Mouse (Mus musculus) heart, postnatal 0 days (tissue): ENCODE results near the gene Plcb1. TPM values are rescaled to one million over a fixed set of nuclear protein-coding genes. Genes with fewer than 3 reads are reported as not detected.

Experiments
- ATAC-seq: fragments of 200-750 bp; cut with Nextera tagmentation; 2 replicates; pipeline ENCODE4 v1.8.0; 2017; ENCODE audit warnings: low read depth, moderate number of reproducible peaks, moderate library complexity; ENCODE audit not compliant: insufficient read depth
- DNase-seq: peaks from one replicate; pipeline ENCODE4 v3.0.0-alpha.2; 2016; ENCODE audit warnings: low spot score
- H3K27ac ChIP-seq: fragments of 300-500 bp; sonication (generic); 2 replicates; pipeline ENCODE4 v1.5.1; 2014; ENCODE audit warnings: low read depth, mild to moderate bottlenecking
- H3K27me3 ChIP-seq: fragments of 300-500 bp; sonication (generic); 2 replicates; pipeline ENCODE4 v1.6.1; 2014; ENCODE audit warnings: low read length, mixed read lengths; ENCODE audit not compliant: control insufficient read depth, insufficient read depth
- H3K36me3 ChIP-seq: fragments of 300-500 bp; sonication (generic); replicated peaks from 2 replicates; pipeline ENCODE4 v1.6.1; 2014; ENCODE audit warnings: low read length, mixed read lengths; ENCODE audit not compliant: control insufficient read depth, insufficient read depth
- H3K4me1 ChIP-seq: fragments of 300-500 bp; sonication (generic); 2 replicates; pipeline ENCODE4 v1.6.1; 2014; ENCODE audit warnings: antibody characterized with exemption; ENCODE audit not compliant: control insufficient read depth, insufficient read depth
- H3K4me2 ChIP-seq: fragments of 300-500 bp; sonication (generic); 2 replicates; pipeline ENCODE4 v1.6.1; 2014; ENCODE audit warnings: low read depth, mild to moderate bottlenecking, low read length, moderate library complexity
- H3K4me3 ChIP-seq: fragments of 300-500 bp; sonication (generic); 2 replicates; pipeline ENCODE4 v1.5.1; 2014; ENCODE audit warnings: low read depth, low read length
- H3K9ac ChIP-seq: fragments of 300-500 bp; sonication (generic); replicated peaks from 2 replicates; pipeline ENCODE4 v1.6.1; 2014; ENCODE audit warnings: low read depth, low read length, mixed read lengths
- H3K9me3 ChIP-seq: fragments of 300-500 bp; sonication (generic); replicated peaks from 2 replicates; pipeline ENCODE4 v1.6.1; 2016; ENCODE audit warnings: low read length; ENCODE audit not compliant: control insufficient read depth
- CTCF ChIP-seq: IDR thresholded peaks from 2 replicates; pipeline ENCODE4 v1.5.1; 2016; ENCODE audit warnings: antibody characterized with exemption, control low read depth, low read depth
- EP300 ChIP-seq: IDR thresholded peaks from 2 replicates; pipeline ENCODE4 v1.6.1; 2016; ENCODE audit warnings: antibody characterized with exemption, low read depth
- WGBS: fragments of 180-500 bp; shearing (Covaris S2); extraction: QIAGEN DNeasy Blood & Tissue Kit; methylation state at CpG from one replicate; pipeline ENCODE4 v1.1.7; 2014; 5-methylcytosine and 5-hydroxymethylcytosine counted together
- polyA plus RNA-seq: library from polyadenylated mRNA; unstranded; fragments of >200 nt; fragmentation: Nextera tagmentation; extraction: Ambion mirVana; gene quantifications from 2 replicates; pipeline ENCODE4 v1.2.1, GENCODE M21; 2015
- total RNA-seq: library from RNA; depleted of rRNA; stranded (reverse); fragments of >200 nt; gene quantifications from 2 replicates; pipeline ENCODE4 v1.2.3, GENCODE M21; 2014; ENCODE audit warnings: low replicate concordance

Gene Plcb1
- total and polyA plus RNA-seq, 2 experiments from 2014 or later = 3.4 to 3.5 TPM

GRCm38 (mm10) chr2:135242662-135243316, 456.9 kb downstream of the Plcb1 start:
- H3K36me3 ChIP-seq = no peaks in the 10 kb centered on the region
- ATAC-seq (no peak), DNase-seq (no peak)
- TF ChIP-seq EP300 (no peak), CTCF (no peak)
- 73% methylated on average over 1 of the region's 1 CpGs for WGBS
- no peaks in the 10 kb centered on the region for H3K27me3 ChIP-seq
- H3K9me3 ChIP-seq = no peaks in the 10 kb centered on the region
- no peak overlapping the region for H3K27ac ChIP-seq
- H3K4me3 ChIP-seq = no peak overlapping the region
- H3K4me1 ChIP-seq = no peaks in the 10 kb centered on the region
- H3K9ac ChIP-seq = no peak overlapping the region
- H3K4me2 ChIP-seq = no peak overlapping the region

- TF ChIP-seq EP300 = no peak
- TF ChIP-seq CTCF = no peak
- no peak overlapping the region for H3K27ac ChIP-seq
- H3K4me2 ChIP-seq = no peak overlapping the region
- ATAC-seq = no peak
- WGBS = 57% methylated on average over 4 of the region's 4 CpGs
- no peaks in the 10 kb centered on the region for H3K9me3 ChIP-seq
- H3K4me1 ChIP-seq = no peaks in the 10 kb centered on the region
- no peaks in the 10 kb centered on the region for H3K36me3 ChIP-seq
- H3K9ac ChIP-seq = no peak overlapping the region
- no peaks in the 10 kb centered on the region for H3K27me3 ChIP-seq
- DNase-seq = no peak
- H3K4me3 ChIP-seq = no peak overlapping the region
Observed at GRCm38 (mm10) chr2:135243764-135244163, 457.9 kb downstream of the Plcb1 start.

- H3K36me3 ChIP-seq = no peaks in the 10 kb centered on the region
- H3K27ac ChIP-seq = no peak overlapping the region
- H3K27me3 ChIP-seq = no peaks in the 10 kb centered on the region
- no peak overlapping the region for H3K4me2 ChIP-seq
- ATAC-seq (no peak), DNase-seq (no peak)
- TF ChIP-seq CTCF (no peak), EP300 (no peak)
- H3K4me1 ChIP-seq = 0 out of 2 replicates have a peak, but pooled peaks cover 6% of the 10 kb centered on the region
- no peak overlapping the region for H3K9ac ChIP-seq
- WGBS = 76% methylated on average over 2 of the region's 2 CpGs
- no peaks in the 10 kb centered on the region for H3K9me3 ChIP-seq
- no peak overlapping the region for H3K4me3 ChIP-seq
Observed at GRCm38 (mm10) chr2:135249925-135250324, 464.1 kb downstream of the Plcb1 start.

- Histone ChIP-seq H3K4me2 (no peak overlapping the region), H3K27ac (no peak overlapping the region), H3K36me3 (no peaks in the 10 kb centered on the region), H3K9me3 (no peaks in the 10 kb centered on the region), H3K9ac (no peak overlapping the region), H3K4me3 (no peak overlapping the region), H3K27me3 (no peaks in the 10 kb centered on the region), H3K4me1 (0 out of 2 replicates have a peak, but pooled peaks cover 6% of the 10 kb centered on the region)
- TF ChIP-seq EP300 = no peak
- TF ChIP-seq CTCF = peak; percentile 48
- no peak for ATAC-seq
- 80% methylated on average over 3 of the region's 3 CpGs for WGBS
- no peak for DNase-seq
Observed at GRCm38 (mm10) chr2:135251821-135252315, 466.0 kb downstream of the Plcb1 start.

GRCm38 (mm10) chr2:135259136-135259535, 473.3 kb downstream of the Plcb1 start:
- Histone ChIP-seq H3K4me2 (no peak overlapping the region), H3K9me3 (no peaks in the 10 kb centered on the region), H3K36me3 (no peaks in the 10 kb centered on the region), H3K4me1 (0 out of 2 replicates have a peak, but pooled peaks cover 2% of the 10 kb centered on the region), H3K4me3 (no peak overlapping the region), H3K27me3 (no peaks in the 10 kb centered on the region), H3K27ac (peak overlapping the region; percentile 64), H3K9ac (no peak overlapping the region)
- no peak for TF ChIP-seq EP300
- TF ChIP-seq CTCF = no peak
- peak; percentile 41 for DNase-seq
- WGBS = 67% methylated on average over 3 of the region's 3 CpGs
- ATAC-seq = no peak; the same call in 1 of the 2 replicates
